Mouse (Mus musculus) liver, adult 2 months (tissue): ENCODE data around the gene Kcnk7. TPM values are rescaled to one million over a fixed set of nuclear protein-coding genes. Genes with fewer than 3 reads are reported as not detected.

Experiments used
- DNase-seq: peaks from one replicate; pipeline ENCODE4 v3.0.0-alpha.2; 2011; ENCODE audit warnings: low read depth, low spot score; ENCODE audit errors: extremely low read depth
- H3K27ac ChIP-seq: fragments of 200-500 bp; replicated peaks from 2 replicates; pipeline ENCODE4 v1.5.1; 2012; ENCODE audit warnings: low read depth, mild to moderate bottlenecking, control low read depth, inconsistent platforms, low read length; ENCODE audit not compliant: insufficient read depth
- H3K27me3 ChIP-seq: fragments of 200-500 bp; 2 replicates; pipeline ENCODE4 v1.6.1; 2012; ENCODE audit warnings: mild to moderate bottlenecking, moderate library complexity, low read length, inconsistent platforms; ENCODE audit not compliant: control insufficient read depth, insufficient read depth
- H3K36me3 ChIP-seq: fragments of 200-500 bp; 2 replicates; pipeline ENCODE4 v1.6.1; 2012; ENCODE audit warnings: low read length, inconsistent platforms; ENCODE audit not compliant: control insufficient read depth, insufficient read depth
- H3K4me1 ChIP-seq: fragments of 200-500 bp; 2 replicates; pipeline ENCODE4 v1.6.1; 2011; ENCODE audit warnings: low read length; ENCODE audit not compliant: control insufficient read depth, insufficient read depth
- H3K4me3 ChIP-seq: fragments of 200-500 bp; 2 replicates; pipeline ENCODE4 v1.5.1; 2011; ENCODE audit warnings: low read depth, mild to moderate bottlenecking, control low read depth, low read length, moderate library complexity; ENCODE audit not compliant: insufficient read depth
- H3K79me2 ChIP-seq: fragments of 200-500 bp; 2 replicates; pipeline ENCODE4 v1.6.1; 2012; ENCODE audit warnings: inconsistent platforms, mild to moderate bottlenecking, low read length, moderate library complexity; ENCODE audit not compliant: control insufficient read depth, insufficient read depth
- H3K9ac ChIP-seq: fragments of 200-500 bp; 2 replicates; pipeline ENCODE4 v1.6.1; 2012; ENCODE audit warnings: low read depth, mild to moderate bottlenecking, control low read depth, inconsistent platforms, low read length
- CTCF ChIP-seq: fragments of 200-500 bp; IDR thresholded peaks from 2 replicates; pipeline ENCODE4 v1.5.1; 2011; ENCODE audit warnings: low read depth, low read length, control low read depth
- POLR2A ChIP-seq: fragments of 200-500 bp; IDR thresholded peaks from 2 replicates; pipeline ENCODE4 v1.6.1; 2011; ENCODE audit warnings: low read length, control low read depth; ENCODE audit not compliant: insufficient read depth; ENCODE audit errors: extremely low read depth
- WGBS: fragments of 180-500 bp; shearing (Covaris S2); methylation state at CpG from one replicate; pipeline ENCODE4 v1.1.7; 2018; 5-methylcytosine and 5-hydroxymethylcytosine counted together
- polyA plus RNA-seq: library from polyadenylated mRNA; depleted of rRNA; stranded (reverse); fragments of >200 nt; gene quantifications from 2 replicates; pipeline ENCODE4 v1.2.3, GENCODE M21; 2012; rRNA removed
- total RNA-seq: library from RNA; depleted of rRNA; stranded (reverse); fragments of >200 nt; gene quantifications from 2 replicates; pipeline ENCODE4 v1.2.3, GENCODE M21; 2014; rRNA removed

Gene Kcnk7
- total and polyA plus RNA-seq, 2 experiments, result not detected

- 47% methylated on average over 29 of the region's 29 CpGs for WGBS
- peaks cover 14% of the 10 kb centered on the region for H3K36me3 ChIP-seq
- H3K9ac ChIP-seq, result no peak overlapping the region
- no peak overlapping the region for H3K4me3 ChIP-seq
- no peak for DNase-seq
- no peaks in the 10 kb centered on the region for H3K27me3 ChIP-seq
- no peak overlapping the region for H3K27ac ChIP-seq
- TF ChIP-seq CTCF, result no peak
- no peak for TF ChIP-seq POLR2A
- no peaks in the 10 kb centered on the region for H3K79me2 ChIP-seq
- H3K4me1 ChIP-seq, result no peaks in the 10 kb centered on the region
Measured at GRCm38 (mm10) chr19:5756321-5756985, 52.3 kb downstream of the Kcnk7 start.

Other genes with a start within 250 kb of the Kcnk7 start
- 2.7 and 3.3 TPM in 2 replicates for gene Ccdc85b, start 246.5 kb upstream of the Kcnk7 start, total RNA-seq
- gene Ccdc85b, start 246.5 kb upstream of the Kcnk7 start, polyA plus RNA-seq, result 2.4 and 2.6 TPM in 2 replicates
- gene Fibp, start 243.8 kb upstream of the Kcnk7 start, total RNA-seq, result 25.8 and 32.0 TPM in 2 replicates
- gene Fibp, start 243.8 kb upstream of the Kcnk7 start, polyA plus RNA-seq, result 38.5 and 46.6 TPM in 2 replicates
- 0.37 and 0.40 TPM in 2 replicates for gene Ctsw, start 235.9 kb upstream of the Kcnk7 start, total RNA-seq
- gene Ctsw, start 235.9 kb upstream of the Kcnk7 start, polyA plus RNA-seq, result 1.1 and 1.5 TPM in 2 replicates
- gene Efemp2, start 230.4 kb upstream of the Kcnk7 start, total RNA-seq, result 4.0 and 4.3 TPM in 2 replicates
- gene Efemp2, start 230.4 kb upstream of the Kcnk7 start, polyA plus RNA-seq, result 7.7 and 8.5 TPM in 2 replicates
- gene Mus81, start 216.0 kb upstream of the Kcnk7 start, total RNA-seq, result 8.1 and 10.9 TPM in 2 replicates
- 21.2 and 22.9 TPM in 2 replicates for gene Mus81, start 216.0 kb upstream of the Kcnk7 start, polyA plus RNA-seq
- 117 and 122 TPM in 2 replicates for gene Cfl1, start 213.9 kb upstream of the Kcnk7 start, total RNA-seq
- gene Cfl1, start 213.9 kb upstream of the Kcnk7 start, polyA plus RNA-seq, result 177 and 193 TPM in 2 replicates
- 0.83 and 0.87 TPM in 2 replicates for gene 1700020D05Rik, start 200.6 kb upstream of the Kcnk7 start, total RNA-seq
- 0.30 and 0.59 TPM in 2 replicates for gene 1700020D05Rik, start 200.6 kb upstream of the Kcnk7 start, polyA plus RNA-seq
- 1.6 and 1.8 TPM in 2 replicates for gene Snx32, start 193.8 kb upstream of the Kcnk7 start, total RNA-seq
- gene Snx32, start 193.8 kb upstream of the Kcnk7 start, polyA plus RNA-seq, result 4.1 and 4.5 TPM in 2 replicates
- gene Ovol1, start 143.7 kb upstream of the Kcnk7 start, total RNA-seq, result not detected in 2 replicates
- 0.12 TPM in 1 of 2 replicates, not detected in the other for gene Ovol1, start 143.7 kb upstream of the Kcnk7 start, polyA plus RNA-seq
- gene Ap5b1, start 136.3 kb upstream of the Kcnk7 start, total RNA-seq, result 2.7 and 2.8 TPM in 2 replicates
- 3.4 and 5.3 TPM in 2 replicates for gene Ap5b1, start 136.3 kb upstream of the Kcnk7 start, polyA plus RNA-seq
- 47.9 and 51.4 TPM in 2 replicates for gene Rnaseh2c, start 102.5 kb upstream of the Kcnk7 start, total RNA-seq
- 56.3 and 58.0 TPM in 2 replicates for gene Rnaseh2c, start 102.5 kb upstream of the Kcnk7 start, polyA plus RNA-seq
- gene Kat5, start 94.1 kb upstream of the Kcnk7 start, total RNA-seq, result 15.9 and 16.8 TPM in 2 replicates
- gene Kat5, start 94.1 kb upstream of the Kcnk7 start, polyA plus RNA-seq, result 23.0 and 23.6 TPM in 2 replicates
- gene Rela, start 66.9 kb upstream of the Kcnk7 start, total RNA-seq, result 7.6 and 13.0 TPM in 2 replicates
- 47.6 and 65.7 TPM in 2 replicates for gene Rela, start 66.9 kb upstream of the Kcnk7 start, polyA plus RNA-seq
- gene Sipa1, start 40.7 kb upstream of the Kcnk7 start, total RNA-seq, result 3.4 and 4.4 TPM in 2 replicates
- 11.8 and 17.9 TPM in 2 replicates for gene Sipa1, start 40.7 kb upstream of the Kcnk7 start, polyA plus RNA-seq
- gene Map3k11, start 15.6 kb upstream of the Kcnk7 start, total RNA-seq, result 10.2 and 16.4 TPM in 2 replicates
- gene Map3k11, start 15.6 kb upstream of the Kcnk7 start, polyA plus RNA-seq, result 46.2 and 53.6 TPM in 2 replicates
- gene Pcnx3, start 15.5 kb upstream of the Kcnk7 start, total RNA-seq, result 7.6 and 14.0 TPM in 2 replicates
- 44.8 and 63.8 TPM in 2 replicates for gene Pcnx3, start 15.5 kb upstream of the Kcnk7 start, polyA plus RNA-seq
- 5.1 and 5.8 TPM in 2 replicates for gene Ehbp1l1, start 21.9 kb downstream of the Kcnk7 start, total RNA-seq
- gene Ehbp1l1, start 21.9 kb downstream of the Kcnk7 start, polyA plus RNA-seq, result 5.3 and 8.3 TPM in 2 replicates
- gene Fam89b, start 25.3 kb downstream of the Kcnk7 start, total RNA-seq, result 6.8 and 9.9 TPM in 2 replicates
- 51.7 and 56.6 TPM in 2 replicates for gene Fam89b, start 25.3 kb downstream of the Kcnk7 start, polyA plus RNA-seq
- gene Ltbp3, start 36.5 kb downstream of the Kcnk7 start, total RNA-seq, result 1.2 and 2.1 TPM in 2 replicates
- gene Ltbp3, start 36.5 kb downstream of the Kcnk7 start, polyA plus RNA-seq, result 3.4 and 3.6 TPM in 2 replicates
- gene Scyl1, start 67.1 kb downstream of the Kcnk7 start, total RNA-seq, result 28.9 and 35.9 TPM in 2 replicates
- 40.9 and 46.6 TPM in 2 replicates for gene Scyl1, start 67.1 kb downstream of the Kcnk7 start, polyA plus RNA-seq
- gene Frmd8, start 170.9 kb downstream of the Kcnk7 start, total RNA-seq, result 5.2 and 5.9 TPM in 2 replicates
- 10.3 and 14.2 TPM in 2 replicates for gene Frmd8, start 170.9 kb downstream of the Kcnk7 start, polyA plus RNA-seq
- 8.6 and 13.0 TPM in 2 replicates for gene Slc25a45, start 173.4 kb downstream of the Kcnk7 start, total RNA-seq
- gene Slc25a45, start 173.4 kb downstream of the Kcnk7 start, polyA plus RNA-seq, result 52.8 and 57.7 TPM in 2 replicates
- 0.18 and 0.27 TPM in 2 replicates for gene Tigd3, start 189.8 kb downstream of the Kcnk7 start, total RNA-seq
- 0.16 and 0.24 TPM in 2 replicates for gene Tigd3, start 189.8 kb downstream of the Kcnk7 start, polyA plus RNA-seq
- gene Dpf2, start 208.6 kb downstream of the Kcnk7 start, total RNA-seq, result 10.3 and 10.7 TPM in 2 replicates
- 28.8 and 40.0 TPM in 2 replicates for gene Dpf2, start 208.6 kb downstream of the Kcnk7 start, polyA plus RNA-seq
- gene Cdc42ep2, start 220.4 kb downstream of the Kcnk7 start, total RNA-seq, result 1.7 and 2.1 TPM in 2 replicates
- 2.1 and 2.4 TPM in 2 replicates for gene Cdc42ep2, start 220.4 kb downstream of the Kcnk7 start, polyA plus RNA-seq